ENCODE assay signal across 14 mouse cellular contexts in the genomic region with DNA sequence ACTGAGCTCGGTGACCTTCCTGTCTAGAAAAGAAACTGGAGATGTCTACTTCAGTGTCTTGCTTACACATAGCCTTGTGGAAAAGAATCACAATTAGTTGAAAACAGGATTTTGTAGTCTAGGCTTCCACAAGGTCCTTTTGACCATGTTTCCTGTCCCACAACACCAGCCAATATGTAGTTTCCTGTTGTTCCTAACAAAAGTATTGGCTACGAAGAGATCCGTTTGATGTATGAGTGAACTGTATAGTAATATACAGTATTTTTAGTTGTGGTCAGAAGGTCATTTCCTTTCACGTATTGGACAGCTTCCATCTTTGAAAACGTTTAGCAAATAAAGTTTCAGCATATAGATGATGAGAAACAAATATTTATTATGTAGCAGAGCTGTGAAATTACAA.
"Had no signal": no experiment of that assay in that cellular context is flagged by ENCODE, and none has a peak within 500 bp of the region (broad histone marks: within the 10 kb centered on the region; RNA-seq: fewer than 3 reads in every experiment).

No protein-coding gene starts in this region.

- ATAC-seq: intestine, embryonic 15.5 days; liver, embryonic 12.5 days had no signal

- H3K4me2 ChIP-seq: intestine, embryonic 15.5 days; limb, embryonic 12.5 days; limb, embryonic 15.5 days; liver, embryonic 12.5 days; liver, embryonic 15.5 days; midbrain, embryonic 11.5 days had no signal

- H3K36me3 ChIP-seq: intestine, embryonic 15.5 days; liver, embryonic 15.5 days had no signal

- DNase-seq: kidney, adult 18-20 months; kidney, postnatal 36 days; layer of hippocampus, postnatal 36 days; left cerebral cortex, postnatal 4 days; lung, adult 2 months; midbrain, embryonic 14.5 days; thymus, adult 18-20 months; thymus, postnatal 36 days had no signal

- H3K9ac ChIP-seq: intestine, embryonic 15.5 days; limb, embryonic 12.5 days; limb, embryonic 15.5 days; liver, embryonic 12.5 days; liver, embryonic 15.5 days had no signal

- H3K9me3 ChIP-seq: intestine, embryonic 15.5 days; limb, embryonic 15.5 days; liver, embryonic 12.5 days; liver, embryonic 15.5 days had no signal

- H3K27me3 ChIP-seq: intestine, embryonic 15.5 days; limb, embryonic 12.5 days; limb, embryonic 15.5 days; liver, embryonic 12.5 days; liver, embryonic 15.5 days had no signal

- H3K4me1 ChIP-seq: intestine, embryonic 15.5 days; limb, embryonic 12.5 days; limb, embryonic 15.5 days; liver, embryonic 12.5 days; liver, embryonic 15.5 days had no signal

- H3K4me3 ChIP-seq: intestine, embryonic 15.5 days; limb, embryonic 12.5 days; limb, embryonic 15.5 days; liver, embryonic 12.5 days; liver, embryonic 15.5 days had no signal

- H3K27ac ChIP-seq: intestine, embryonic 15.5 days; limb, embryonic 12.5 days; limb, embryonic 15.5 days; liver, embryonic 12.5 days; liver, embryonic 15.5 days had no signal
